Mouse (Mus musculus): ENCODE data around the gene Map10. TPM values are rescaled to one million over a fixed set of nuclear protein-coding genes. Genes with fewer than 3 reads are reported as not detected.

Map10 gene
- polyA plus RNA-seq, 1 experiment, result 1.5 TPM

DNA sequence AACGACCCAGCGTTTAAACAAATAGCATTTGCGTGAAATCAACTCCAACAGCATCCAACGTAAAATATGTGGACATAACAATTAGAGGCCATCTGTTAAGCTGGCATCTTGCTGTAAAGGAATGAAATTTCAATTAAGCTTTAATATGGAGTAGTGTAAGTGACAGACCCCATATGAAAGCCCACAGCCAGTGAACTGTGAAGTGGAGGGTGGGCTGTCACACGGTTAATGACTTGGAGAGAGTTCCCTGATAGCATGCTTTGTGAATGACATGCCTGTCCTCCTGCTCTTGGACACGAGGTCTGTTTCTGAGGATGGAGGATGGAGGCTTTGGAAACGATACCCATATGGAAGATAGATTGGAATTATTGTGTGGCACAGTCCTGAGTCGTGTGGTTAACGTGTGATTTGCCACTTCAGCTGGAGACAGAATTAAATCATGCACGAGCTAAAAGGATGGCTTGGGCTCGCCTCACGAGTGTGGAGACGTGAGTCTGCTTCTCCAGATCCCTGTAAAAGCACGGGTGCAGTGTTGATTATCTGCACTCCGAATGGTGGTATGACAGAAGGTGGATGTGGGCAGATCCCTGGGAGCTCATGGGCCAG, 33.4 kb downstream of the Map10 start:
- Histone ChIP-seq H3K4me1 (replicated peaks; ENCODE audit: control insufficient read depth, insufficient read depth, low read length) (no peaks in the 10 kb centered on the region), H3K36me3 (ENCODE audit: control insufficient read depth, insufficient read depth, low read length) (no peaks in the 10 kb centered on the region), H3K27ac (ENCODE audit: control insufficient read depth, insufficient read depth, low read length) (no peak overlapping the region), H3K4me3 (ENCODE audit: control insufficient read depth, insufficient read depth, low read length) (no peak overlapping the region), H3K27me3 (ENCODE audit: control insufficient read depth, insufficient read depth, low read length) (no peaks in the 10 kb centered on the region)
- TF ChIP-seq POLR2A (IDR thresholded peaks at IDR 0.05; ENCODE audit: control insufficient read depth, extremely low read depth, insufficient read depth, low read length, poor library complexity) (no peak), CTCF (IDR thresholded peaks at IDR 0.05; ENCODE audit: borderline replicate concordance, control insufficient read depth, extremely low read depth, insufficient read depth, low read length, poor library complexity) (no peak)
- WGBS, result 91% methylated on average over 15 of the region's 15 CpGs
- DNase-seq, result no peak

DNA sequence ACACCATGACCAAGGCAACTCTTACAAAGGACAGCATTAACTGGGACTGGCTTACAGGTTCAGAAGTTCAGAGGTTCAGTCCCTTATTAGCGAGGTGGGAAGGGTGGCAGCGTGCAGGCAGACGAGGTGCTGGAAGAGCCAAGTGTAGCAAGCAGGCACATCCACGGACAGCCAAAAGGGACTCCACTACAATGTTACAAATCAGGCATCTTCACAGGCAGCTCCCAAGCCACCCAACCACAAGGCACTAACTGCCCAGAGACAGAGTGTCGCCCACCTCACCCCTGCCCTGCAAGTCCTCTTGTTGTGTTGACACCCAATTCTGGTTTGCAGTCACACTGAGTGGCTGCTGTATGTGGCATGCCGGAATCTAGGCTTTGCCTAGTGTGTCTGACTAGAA, 34.8 kb downstream of the Map10 start:
- no peaks in the 10 kb centered on the region for H3K4me1 ChIP-seq (replicated peaks; ENCODE audit: control insufficient read depth, insufficient read depth, low read length)
- no peaks in the 10 kb centered on the region for H3K27me3 ChIP-seq (ENCODE audit: control insufficient read depth, insufficient read depth, low read length)
- H3K4me3 ChIP-seq (ENCODE audit: control insufficient read depth, insufficient read depth, low read length), result no peak overlapping the region
- no peaks in the 10 kb centered on the region for H3K36me3 ChIP-seq (ENCODE audit: control insufficient read depth, insufficient read depth, low read length)
- WGBS, result 96% methylated on average over 6 of the region's 6 CpGs
- H3K27ac ChIP-seq (ENCODE audit: control insufficient read depth, insufficient read depth, low read length), result no peak overlapping the region
- DNase-seq, result no peak
- TF ChIP-seq CTCF (IDR thresholded peaks at IDR 0.05; ENCODE audit: borderline replicate concordance, control insufficient read depth, extremely low read depth, insufficient read depth, low read length, poor library complexity) (no peak), POLR2A (IDR thresholded peaks at IDR 0.05; ENCODE audit: control insufficient read depth, extremely low read depth, insufficient read depth, low read length, poor library complexity) (no peak)

DNA sequence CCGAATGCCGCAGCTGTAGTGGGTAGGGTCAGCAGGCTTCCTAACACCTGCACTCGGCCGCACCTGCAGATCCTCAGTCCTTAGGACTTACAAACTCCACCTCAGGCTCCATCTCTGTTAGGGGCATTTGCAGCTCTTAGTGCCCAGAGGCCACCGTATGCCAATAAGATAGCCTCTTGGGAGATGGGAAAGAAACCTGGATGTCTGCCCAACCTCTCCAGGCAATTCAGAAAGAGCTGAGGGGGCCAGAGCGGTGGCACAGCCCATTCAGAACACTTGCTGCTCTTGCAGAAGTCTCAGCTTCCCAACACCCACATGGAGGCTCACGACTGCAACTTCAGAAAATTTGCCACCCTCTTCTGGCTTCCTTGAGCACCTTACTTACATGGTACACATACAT, 36.2 kb downstream of the Map10 start:
- Histone ChIP-seq H3K4me3 (ENCODE audit: control insufficient read depth, insufficient read depth, low read length) (no peak overlapping the region), H3K4me1 (replicated peaks; ENCODE audit: control insufficient read depth, insufficient read depth, low read length) (no peaks in the 10 kb centered on the region), H3K27ac (ENCODE audit: control insufficient read depth, insufficient read depth, low read length) (no peak overlapping the region), H3K27me3 (ENCODE audit: control insufficient read depth, insufficient read depth, low read length) (no peaks in the 10 kb centered on the region), H3K36me3 (ENCODE audit: control insufficient read depth, insufficient read depth, low read length) (no peaks in the 10 kb centered on the region)
- DNase-seq, result no peak
- WGBS, result 96% methylated on average over 7 of the region's 7 CpGs
- TF ChIP-seq CTCF (IDR thresholded peaks at IDR 0.05; ENCODE audit: borderline replicate concordance, control insufficient read depth, extremely low read depth, insufficient read depth, low read length, poor library complexity), result no peak
- TF ChIP-seq POLR2A (IDR thresholded peaks at IDR 0.05; ENCODE audit: control insufficient read depth, extremely low read depth, insufficient read depth, low read length, poor library complexity), result no peak

DNA sequence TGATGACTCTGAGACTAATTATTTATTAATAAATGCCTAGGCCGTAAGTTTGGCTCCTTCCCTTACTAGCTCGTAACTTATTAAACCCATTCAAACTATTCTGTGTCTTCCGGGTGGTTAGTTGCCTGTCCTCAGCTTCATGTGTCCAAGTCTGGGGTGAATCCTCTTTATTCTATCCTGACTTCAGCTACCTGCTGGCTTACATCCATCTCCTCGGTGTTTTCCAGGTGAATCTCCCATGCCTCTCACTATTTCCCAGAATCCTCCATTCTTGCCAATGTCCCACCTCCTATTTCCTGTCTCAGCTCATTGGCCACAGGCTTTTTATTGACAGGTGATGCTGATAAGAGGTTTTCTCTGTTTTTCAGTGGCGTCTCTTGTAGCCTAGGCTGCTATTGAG, 39.6 kb downstream of the Map10 start:
- H3K36me3 ChIP-seq (ENCODE audit: control insufficient read depth, insufficient read depth, low read length), result no peaks in the 10 kb centered on the region
- TF ChIP-seq CTCF (IDR thresholded peaks at IDR 0.05; ENCODE audit: borderline replicate concordance, control insufficient read depth, extremely low read depth, insufficient read depth, low read length, poor library complexity) (no peak), POLR2A (IDR thresholded peaks at IDR 0.05; ENCODE audit: control insufficient read depth, extremely low read depth, insufficient read depth, low read length, poor library complexity) (no peak)
- H3K27ac ChIP-seq (ENCODE audit: control insufficient read depth, insufficient read depth, low read length), result no peak overlapping the region
- WGBS, result 94% methylated on average over 5 of the region's 5 CpGs
- H3K4me1 ChIP-seq (replicated peaks; ENCODE audit: control insufficient read depth, insufficient read depth, low read length), result no peaks in the 10 kb centered on the region
- no peak for DNase-seq
- no peaks in the 10 kb centered on the region for H3K27me3 ChIP-seq (ENCODE audit: control insufficient read depth, insufficient read depth, low read length)
- H3K4me3 ChIP-seq (ENCODE audit: control insufficient read depth, insufficient read depth, low read length), result no peak overlapping the region

DNA sequence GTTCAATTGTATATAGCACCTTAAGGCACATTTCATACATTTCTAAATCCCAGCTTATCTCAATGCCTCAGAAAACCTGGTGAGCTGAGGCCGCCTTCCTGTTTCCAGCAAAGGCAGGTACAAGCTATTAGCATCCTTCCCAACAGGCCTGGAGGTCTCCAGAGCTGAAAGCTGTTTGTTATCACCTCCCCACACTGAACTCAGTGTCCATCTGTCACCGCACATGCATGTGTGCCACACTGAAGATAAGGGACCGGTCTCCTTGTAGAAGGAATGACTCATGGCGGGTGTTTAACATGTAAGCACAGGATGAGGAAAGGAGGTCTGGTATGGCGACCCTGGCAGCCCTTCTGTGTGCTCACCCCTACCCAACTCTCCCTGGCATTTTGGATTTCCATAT, 41.9 kb downstream of the Map10 start:
- no peak for DNase-seq
- TF ChIP-seq CTCF (IDR thresholded peaks at IDR 0.05; ENCODE audit: borderline replicate concordance, control insufficient read depth, extremely low read depth, insufficient read depth, low read length, poor library complexity), result no peak
- TF ChIP-seq POLR2A (IDR thresholded peaks at IDR 0.05; ENCODE audit: control insufficient read depth, extremely low read depth, insufficient read depth, low read length, poor library complexity), result no peak
- H3K27ac ChIP-seq (ENCODE audit: control insufficient read depth, insufficient read depth, low read length), result no peak overlapping the region
- H3K4me3 ChIP-seq (ENCODE audit: control insufficient read depth, insufficient read depth, low read length), result no peak overlapping the region
- no peaks in the 10 kb centered on the region for H3K4me1 ChIP-seq (replicated peaks; ENCODE audit: control insufficient read depth, insufficient read depth, low read length)
- H3K36me3 ChIP-seq (ENCODE audit: control insufficient read depth, insufficient read depth, low read length), result no peaks in the 10 kb centered on the region
- WGBS, result 93% methylated on average over 5 of the region's 5 CpGs
- H3K27me3 ChIP-seq (ENCODE audit: control insufficient read depth, insufficient read depth, low read length), result no peaks in the 10 kb centered on the region

DNA sequence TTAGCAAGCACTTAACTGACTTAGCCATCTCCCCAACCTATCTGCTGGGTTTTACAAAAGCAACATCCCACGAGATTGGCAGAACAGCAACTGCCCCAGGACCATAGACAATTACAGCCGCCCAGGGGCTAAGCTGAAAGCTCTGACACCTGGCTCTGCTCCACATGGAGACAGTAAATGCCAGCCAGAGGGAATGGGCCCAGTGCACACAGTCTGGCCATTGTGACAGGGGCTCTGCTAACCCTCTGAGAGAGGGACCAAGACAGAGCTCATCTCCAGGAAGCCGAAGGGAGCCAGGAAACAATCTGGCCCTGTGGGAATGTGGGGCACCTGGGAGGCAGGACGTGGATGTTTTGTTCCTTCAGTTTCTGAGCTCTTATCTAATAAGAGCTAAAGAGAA, 46.6 kb downstream of the Map10 start:
- WGBS, result 81% methylated on average over 4 of the region's 4 CpGs
- no peak overlapping the region for H3K4me3 ChIP-seq (ENCODE audit: control insufficient read depth, insufficient read depth, low read length)

DNA sequence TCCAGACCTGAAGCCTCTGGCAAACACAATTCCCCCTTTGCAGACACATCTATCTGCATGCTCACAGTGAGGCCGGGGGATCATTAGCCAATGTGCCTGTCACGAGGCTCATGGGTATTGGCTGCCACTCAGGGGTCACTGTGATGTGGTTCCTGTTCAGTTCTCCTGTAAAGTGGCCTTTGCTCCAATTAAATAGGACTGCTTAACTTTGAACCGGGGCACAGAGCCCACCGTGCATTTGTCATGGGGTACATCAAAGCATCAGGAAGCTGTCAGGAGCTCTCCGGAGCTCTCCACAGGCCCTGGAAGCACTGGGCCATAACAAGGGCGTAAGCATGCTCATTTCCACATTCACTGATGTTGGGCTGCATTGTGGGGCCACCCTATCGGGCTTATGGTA, 47.0 kb downstream of the Map10 start:
- TF ChIP-seq CTCF (IDR thresholded peaks at IDR 0.05; ENCODE audit: borderline replicate concordance, control insufficient read depth, extremely low read depth, insufficient read depth, low read length, poor library complexity) (no peak), POLR2A (IDR thresholded peaks at IDR 0.05; ENCODE audit: control insufficient read depth, extremely low read depth, insufficient read depth, low read length, poor library complexity) (no peak)
- Histone ChIP-seq H3K27me3 (ENCODE audit: control insufficient read depth, insufficient read depth, low read length) (no peaks in the 10 kb centered on the region), H3K36me3 (ENCODE audit: control insufficient read depth, insufficient read depth, low read length) (no peaks in the 10 kb centered on the region), H3K4me1 (replicated peaks; ENCODE audit: control insufficient read depth, insufficient read depth, low read length) (no peaks in the 10 kb centered on the region), H3K4me3 (ENCODE audit: control insufficient read depth, insufficient read depth, low read length) (no peak overlapping the region), H3K27ac (ENCODE audit: control insufficient read depth, insufficient read depth, low read length) (no peak overlapping the region)
- no peak for DNase-seq
- WGBS, result 88% methylated on average over 7 of the region's 7 CpGs

More for the DNA sequence above, 46.6 kb downstream of the Map10 start:
- no peaks in the 10 kb centered on the region for H3K27me3 ChIP-seq (ENCODE audit: control insufficient read depth, insufficient read depth, low read length)
- no peaks in the 10 kb centered on the region for H3K4me1 ChIP-seq (replicated peaks; ENCODE audit: control insufficient read depth, insufficient read depth, low read length)
- H3K36me3 ChIP-seq (ENCODE audit: control insufficient read depth, insufficient read depth, low read length), result no peaks in the 10 kb centered on the region
- H3K27ac ChIP-seq (ENCODE audit: control insufficient read depth, insufficient read depth, low read length), result no peak overlapping the region
- TF ChIP-seq CTCF (IDR thresholded peaks at IDR 0.05; ENCODE audit: borderline replicate concordance, control insufficient read depth, extremely low read depth, insufficient read depth, low read length, poor library complexity) (no peak), POLR2A (IDR thresholded peaks at IDR 0.05; ENCODE audit: control insufficient read depth, extremely low read depth, insufficient read depth, low read length, poor library complexity) (no peak)
- no peak for DNase-seq

Data from thymus, adult 2 months (tissue).